Mouse (Mus musculus) CH12.LX (cell line): ENCODE results near the gene Macrod2. TPM values are rescaled to one million over a fixed set of nuclear protein-coding genes. Genes with fewer than 3 reads are reported as not detected.

ENCODE experiments used
- DNase-seq: peaks from one replicate; pipeline ENCODE4 v3.0.0-alpha.2; 2013; ENCODE audit errors: extremely low read depth
- H3K27ac ChIP-seq: 2 replicates; pipeline ENCODE4 v1.5.1; 2012; ENCODE audit warnings: low read depth, mild to moderate bottlenecking, control low read depth, moderate library complexity; ENCODE audit not compliant: insufficient read depth
- H3K27me3 ChIP-seq: replicated peaks from 2 replicates; pipeline ENCODE3; 2012; ENCODE audit warnings: inconsistent platforms
- H3K36me3 ChIP-seq, 2 experiments: replicated peaks in 1 of 2; 2 replicates each; pipeline versions ENCODE3 to v1.6.1; 2012; ENCODE audit warnings: inconsistent platforms in 1 of 2, low read length in 1 of 2, mild to moderate bottlenecking in 1 of 2, mixed read lengths in 1 of 2, moderate library complexity in 1 of 2; ENCODE audit not compliant: control insufficient read depth in 1 of 2, insufficient read depth in 1 of 2
- H3K4me1 ChIP-seq, 2 experiments: 2 replicates each; pipeline ENCODE4 v1.6.1; 2012; ENCODE audit warnings: inconsistent platforms in 1 of 2, moderate library complexity in 1 of 2; ENCODE audit not compliant: insufficient read depth in 2 of 2, control insufficient read depth in 1 of 2
- H3K4me2 ChIP-seq: 2 replicates; pipeline ENCODE4 v1.6.1; 2012; ENCODE audit warnings: low read depth, mild to moderate bottlenecking, control low read depth; ENCODE audit not compliant: poor library complexity, insufficient read depth, severe bottlenecking
- H3K4me3 ChIP-seq, 3 experiments: fragments of 150-350 bp in 1 of 3; sonication (generic) in 1 of 3; replicated peaks in 1 of 3; 2 replicates each; pipeline versions ENCODE3 to v1.5.1; 2011 to 2012; ENCODE audit warnings: low read depth in 2 of 3, low read length in 2 of 3, mild to moderate bottlenecking in 2 of 3, moderate library complexity in 2 of 3, control low read depth in 1 of 3, improper control_type of control experiment in 1 of 3, inconsistent platforms in 1 of 3, mixed read lengths in 1 of 3; ENCODE audit not compliant: poor library complexity in 1 of 3
- H3K79me2 ChIP-seq: replicated peaks from 2 replicates; pipeline ENCODE4 v1.6.1; 2012; ENCODE audit warnings: mild to moderate bottlenecking, moderate library complexity; ENCODE audit not compliant: control insufficient read depth, poor library complexity, insufficient read depth, severe bottlenecking; ENCODE audit errors: extremely low read depth
- H3K9ac ChIP-seq: 2 replicates; pipeline ENCODE4 v1.6.1; 2012; ENCODE audit warnings: low read depth, mild to moderate bottlenecking, control low read depth, moderate library complexity; ENCODE audit not compliant: insufficient read depth
- H3K9me3 ChIP-seq: replicated peaks from 2 replicates; pipeline ENCODE3; 2012; ENCODE audit warnings: low read length, inconsistent platforms, mixed read lengths
- CHD1 ChIP-seq: IDR thresholded peaks from 2 replicates; pipeline ENCODE4 v1.6.1; 2012; ENCODE audit warnings: low read depth, low read length, improper control_type of control experiment, inconsistent platforms
- CHD2 ChIP-seq: IDR thresholded peaks from 2 replicates; pipeline ENCODE4 v1.6.1; 2011; ENCODE audit warnings: low read length, improper control_type of control experiment
- CTCF ChIP-seq, 2 experiments: IDR thresholded peaks in 1 of 2; conservative IDR thresholded peaks in 1 of 2; 2 replicates each; pipeline ENCODE4 v1.5.1; 2011 to 2012; ENCODE audit warnings: low read depth in 2 of 2, low read length in 2 of 2, improper control_type of control experiment in 1 of 2, inconsistent platforms in 1 of 2, mild to moderate bottlenecking in 1 of 2, moderate library complexity in 1 of 2
- E2F4 ChIP-seq: IDR thresholded peaks from 2 replicates; pipeline ENCODE4 v1.6.1; 2011; ENCODE audit warnings: low read depth, low read length, improper control_type of control experiment; ENCODE audit not compliant: insufficient replicate concordance
- ELF1 ChIP-seq: IDR thresholded peaks from 2 replicates; pipeline ENCODE4 v1.6.1; 2014; ENCODE audit warnings: low read depth, mild to moderate bottlenecking, inconsistent platforms, low read length, improper control_type of control experiment
- GABPA ChIP-seq: IDR thresholded peaks from 2 replicates; pipeline ENCODE4 v1.6.1; 2012; ENCODE audit warnings: low read depth, low read length, improper control_type of control experiment, inconsistent platforms; ENCODE audit not compliant: insufficient replicate concordance
- JUN ChIP-seq: IDR thresholded peaks from 2 replicates; pipeline ENCODE4 v1.6.1; 2011; ENCODE audit warnings: low read depth, mild to moderate bottlenecking, low read length, improper control_type of control experiment, moderate library complexity; ENCODE audit not compliant: insufficient read depth
- KAT2A ChIP-seq: IDR thresholded peaks from 2 replicates; pipeline ENCODE4 v1.6.1; 2012; ENCODE audit warnings: low read length, improper control_type of control experiment, inconsistent platforms; ENCODE audit not compliant: insufficient replicate concordance
- MAFK ChIP-seq: IDR thresholded peaks from 2 replicates; pipeline ENCODE4 v1.6.1; 2011; ENCODE audit warnings: low read length, improper control_type of control experiment; ENCODE audit not compliant: insufficient replicate concordance
- MAX ChIP-seq: IDR thresholded peaks from 2 replicates; pipeline ENCODE4 v1.6.1; 2011; ENCODE audit warnings: low read length, improper control_type of control experiment
- MAZ ChIP-seq: IDR thresholded peaks from 2 replicates; pipeline ENCODE4 v1.6.1; 2012; ENCODE audit warnings: low read depth, mild to moderate bottlenecking, inconsistent platforms, low read length, improper control_type of control experiment, moderate library complexity
- MEF2A ChIP-seq: IDR thresholded peaks from 2 replicates; pipeline ENCODE4 v1.6.1; 2014; ENCODE audit warnings: low read depth, mild to moderate bottlenecking, inconsistent platforms, low read length, improper control_type of control experiment, borderline replicate concordance
- MYC ChIP-seq: IDR thresholded peaks from 2 replicates; pipeline ENCODE4 v1.6.1; 2011; ENCODE audit warnings: low read depth, mild to moderate bottlenecking, improper control_type of control experiment, low read length
- NELFE ChIP-seq: IDR thresholded peaks from 2 replicates; pipeline ENCODE4 v1.6.1; 2011; ENCODE audit warnings: low read depth, low read length, improper control_type of control experiment
- NRF1 ChIP-seq: IDR thresholded peaks from 2 replicates; pipeline ENCODE4 v1.6.1; 2014; ENCODE audit warnings: low read depth, mild to moderate bottlenecking, inconsistent platforms, low read length, improper control_type of control experiment, moderate library complexity
- PAX5 ChIP-seq: IDR thresholded peaks from 2 replicates; pipeline ENCODE4 v1.6.1; 2012; ENCODE audit warnings: low read length, inconsistent platforms, mixed read lengths
- POLR2A ChIP-seq: IDR thresholded peaks from 2 replicates; pipeline ENCODE4 v1.6.1; 2011; ENCODE audit warnings: low read depth, mild to moderate bottlenecking, improper control_type of control experiment, low read length
- RAD21 ChIP-seq: IDR thresholded peaks from 2 replicates; pipeline ENCODE4 v1.6.1; 2011; ENCODE audit warnings: low read depth, mild to moderate bottlenecking, low read length, improper control_type of control experiment, moderate library complexity
- RCOR1 ChIP-seq: conservative IDR thresholded peaks from 2 replicates; pipeline ENCODE4 v1.6.1; 2012; ENCODE audit warnings: low read depth, mild to moderate bottlenecking, inconsistent platforms, low read length, improper control_type of control experiment
- TBP ChIP-seq: conservative IDR thresholded peaks from 2 replicates; pipeline ENCODE4 v1.6.1; 2011; ENCODE audit warnings: low read depth, low read length, improper control_type of control experiment
- TCF12 ChIP-seq: IDR thresholded peaks from 2 replicates; pipeline ENCODE4 v1.6.1; 2014; ENCODE audit warnings: low read depth, mild to moderate bottlenecking, inconsistent platforms, low read length, improper control_type of control experiment
- USF1 ChIP-seq: IDR thresholded peaks from 2 replicates; pipeline ENCODE4 v1.6.1; 2014; ENCODE audit warnings: low read depth, mild to moderate bottlenecking, inconsistent platforms, low read length, improper control_type of control experiment
- USF2 ChIP-seq: conservative IDR thresholded peaks from 2 replicates; pipeline ENCODE4 v1.6.1; 2011; ENCODE audit warnings: low read depth, low read length, improper control_type of control experiment
- dilution Hi-C: fragments of 300-500 bp; cut with MboI; formaldehyde crosslinking; loops from 2 replicates; pipeline ENCODE4 v1.14.3; 2020; ENCODE audit warnings: low sequenced_read_pairs; ENCODE audit not compliant: extremely low pct_unique_long_range_greater_than_20kb, extremely low pct_ligation_motif_present
- in situ Hi-C: fragments of 300-500 bp; cut with MboI; formaldehyde crosslinking; loops from 3 replicates; pipeline ENCODE4 v1.14.3; 2019; ENCODE audit warnings: low sequenced_read_pairs, low pct_ligation_motif_present, low pct_unique_long_range_greater_than_20kb, mixed read lengths
- polyA plus RNA-seq: library from polyadenylated mRNA; unstranded; fragments of >175 nt; gene quantifications from 2 replicates; pipeline ENCODE4 v1.2.1, GENCODE M21; 2012; ENCODE audit warnings: low read depth; ENCODE audit not compliant: insufficient read length
- total RNA-seq, 2 experiments: library from RNA; depleted of rRNA; stranded (reverse); fragments of 300-350 nt in 1 of 2; fragments of >200 nt in 1 of 2; gene quantifications; 2 replicates each; pipeline ENCODE4 v1.2.3; 2012 to 2014

The Macrod2 gene
- total and polyA plus RNA-seq, 3 experiments = not detected

GRCm38 (mm10) chr2:140861356-140861755 is 466.2 kb downstream of the Macrod2 start:
- Histone ChIP-seq H3K4me2 (no peak overlapping the region), H3K9me3 (peaks cover 32% of the 10 kb centered on the region), H3K79me2 (no peaks in the 10 kb centered on the region), H3K27me3 (no peaks in the 10 kb centered on the region), H3K9ac (no peak overlapping the region)
- in situ Hi-C loops = no loop called here
- dilution Hi-C loops = no loop called here
- TF ChIP-seq KAT2A (no peak), MAFK (no peak), CHD2 (no peak), MEF2A (no peak), USF1 (no peak), NRF1 (no peak), PAX5 (no peak), GABPA (no peak), USF2 (no peak), MAX (no peak), POLR2A (no peak)
- TF ChIP-seq, all 38 proteins: peak for 0
- Histone ChIP-seq H3K27ac (no peak overlapping the region), H3K4me1 (no peaks in the 10 kb centered on the region), H3K4me3 (no peak overlapping the region), H3K36me3 (no peaks in the 10 kb centered on the region)
- DNase-seq = no peak

DNA sequence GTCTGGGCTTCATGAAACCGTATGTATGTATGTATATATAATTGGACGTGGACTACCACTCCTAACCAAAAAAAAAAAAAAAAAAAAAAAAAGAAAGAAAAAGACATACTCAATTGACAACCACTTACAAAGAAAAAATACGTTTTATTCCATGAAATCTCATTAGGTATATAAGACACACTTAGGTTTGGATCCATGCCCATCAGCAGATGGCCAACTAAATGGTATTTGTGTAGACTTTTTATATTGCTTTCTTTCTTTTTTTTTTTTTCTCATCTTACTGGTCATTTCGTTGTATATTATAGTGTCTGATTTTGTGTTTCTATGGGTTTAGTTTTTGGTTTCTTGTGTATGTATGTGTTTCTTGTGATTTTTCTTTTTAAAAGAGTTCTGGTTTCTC is 467.6 kb downstream of the Macrod2 start:
- H3K9me3 ChIP-seq = peaks cover 36% of the 10 kb centered on the region
- no peak overlapping the region for H3K9ac ChIP-seq
- in situ Hi-C loops = no loop called here
- DNase-seq = no peak
- H3K4me1 ChIP-seq = no peaks in the 10 kb centered on the region
- H3K36me3 ChIP-seq = no peaks in the 10 kb centered on the region
- dilution Hi-C loops = no loop called here
- H3K27me3 ChIP-seq = no peaks in the 10 kb centered on the region
- TF ChIP-seq CTCF (conservative IDR thresholded peaks at IDR 0.05 in 1 of 2, IDR thresholded peaks at IDR 0.05 in 1 of 2; ENCODE audit: low read depth in 2 of 2, low read length in 2 of 2) (no peak), MEF2A (no peak), TBP (no peak), ELF1 (no peak), RCOR1 (no peak), MYC (no peak), RAD21 (no peak), MAX (no peak), TCF12 (no peak), JUN (no peak), NELFE (no peak), E2F4 (no peak), MAZ (no peak), CHD1 (no peak)
- H3K27ac ChIP-seq = no peak overlapping the region
- H3K4me2 ChIP-seq = no peak overlapping the region
- H3K4me3 ChIP-seq = no peak overlapping the region
- no peaks in the 10 kb centered on the region for H3K79me2 ChIP-seq
